Mouse (Mus musculus): Measurements from ENCODE around the gene Fam241a. TPM values are rescaled to one million over a fixed set of nuclear protein-coding genes. Genes with fewer than 3 reads are reported as not detected.

Fam241a gene
- polyA plus RNA-seq, 1 experiment from 2014 or later: 42.2 TPM

DNA sequence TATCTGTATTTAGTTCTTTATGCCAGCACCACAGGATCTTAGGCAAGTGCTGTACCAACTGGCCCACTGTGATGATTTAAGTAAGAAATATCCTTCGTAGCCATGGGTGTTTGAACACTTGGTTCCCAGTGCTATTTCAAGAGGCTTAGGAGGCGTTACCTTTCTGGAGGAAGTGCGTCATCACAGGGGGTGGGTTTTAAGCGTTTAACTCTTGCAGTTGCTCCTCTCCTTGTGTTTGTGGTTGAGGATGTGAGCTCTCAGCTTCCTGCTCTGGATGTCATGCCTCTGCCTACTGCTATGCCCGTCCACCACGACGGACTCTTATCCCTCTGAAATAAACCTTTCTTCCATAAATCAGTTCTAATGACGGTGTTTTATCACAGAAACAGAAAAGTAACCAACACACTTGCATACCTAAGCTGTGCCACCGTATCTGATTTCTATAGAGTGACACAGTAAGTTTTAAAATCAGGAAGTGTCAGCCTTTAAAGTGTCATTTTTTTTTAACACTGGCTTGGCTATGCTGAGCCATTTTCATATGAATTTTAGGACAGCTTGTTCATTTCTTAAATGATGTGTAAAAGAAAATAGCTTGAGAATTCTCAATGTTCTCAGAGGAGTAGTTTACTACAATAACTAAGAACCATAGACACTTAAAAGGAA is 22.0 kb upstream of the Fam241a start:
- Histone ChIP-seq H3K27ac (ENCODE audit: low read depth, low read length) (no peak overlapping the region), H3K36me3 (ENCODE audit: control insufficient read depth, insufficient read depth, low read length) (no peaks in the 10 kb centered on the region), H3K4me1 (replicated peaks; ENCODE audit: control insufficient read depth, insufficient read depth, low read length) (no peaks in the 10 kb centered on the region), H3K4me2 (no peak overlapping the region), H3K9me3 (ENCODE audit: control insufficient read depth, low read length) (no peaks in the 10 kb centered on the region), H3K27me3 (replicated peaks; ENCODE audit: control insufficient read depth, insufficient read depth, low read length) (no peaks in the 10 kb centered on the region), H3K9ac (ENCODE audit: low read depth, low read length) (no peak overlapping the region), H3K4me3 (ENCODE audit: low read depth, low read length) (no peak overlapping the region)
- ATAC-seq (replicated peaks; ENCODE audit: low FRiP score) (no peak), DNase-seq (ENCODE audit: low spot score) (no peak)
- WGBS: 63% methylated on average over 9 of the region's 9 CpGs

DNA sequence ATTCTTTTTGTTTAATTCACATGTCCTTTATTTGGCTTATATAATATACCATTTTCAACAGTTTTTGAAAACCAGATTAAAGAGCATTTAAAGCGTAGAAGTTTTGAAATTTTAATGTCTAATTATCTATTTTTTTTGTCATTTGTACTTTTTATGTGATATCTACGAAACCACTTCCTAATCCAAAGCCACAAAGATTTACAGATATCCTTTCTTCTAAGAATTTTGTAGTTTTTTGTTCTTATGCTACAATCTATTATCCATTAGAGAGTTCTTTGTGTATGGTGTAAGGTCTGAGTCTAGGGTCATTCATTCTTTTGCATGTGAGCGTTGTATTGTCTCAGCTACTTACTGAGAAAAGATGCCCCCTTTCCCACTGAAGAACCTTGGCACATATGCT is 21.4 kb upstream of the Fam241a start:
- H3K4me3 ChIP-seq (ENCODE audit: low read depth, low read length): no peak overlapping the region
- no peaks in the 10 kb centered on the region for H3K9me3 ChIP-seq (ENCODE audit: control insufficient read depth, low read length)
- H3K4me2 ChIP-seq: no peak overlapping the region
- no peaks in the 10 kb centered on the region for H3K27me3 ChIP-seq (replicated peaks; ENCODE audit: control insufficient read depth, insufficient read depth, low read length)
- no peaks in the 10 kb centered on the region for H3K4me1 ChIP-seq (replicated peaks; ENCODE audit: control insufficient read depth, insufficient read depth, low read length)
- no peak overlapping the region for H3K9ac ChIP-seq (ENCODE audit: low read depth, low read length)
- ATAC-seq (replicated peaks; ENCODE audit: low FRiP score) (no peak), DNase-seq (ENCODE audit: low spot score) (no peak)
- WGBS: 85% methylated on average over 3 of the region's 3 CpGs
- no peak overlapping the region for H3K27ac ChIP-seq (ENCODE audit: low read depth, low read length)
- no peaks in the 10 kb centered on the region for H3K36me3 ChIP-seq (ENCODE audit: control insufficient read depth, insufficient read depth, low read length)

DNA sequence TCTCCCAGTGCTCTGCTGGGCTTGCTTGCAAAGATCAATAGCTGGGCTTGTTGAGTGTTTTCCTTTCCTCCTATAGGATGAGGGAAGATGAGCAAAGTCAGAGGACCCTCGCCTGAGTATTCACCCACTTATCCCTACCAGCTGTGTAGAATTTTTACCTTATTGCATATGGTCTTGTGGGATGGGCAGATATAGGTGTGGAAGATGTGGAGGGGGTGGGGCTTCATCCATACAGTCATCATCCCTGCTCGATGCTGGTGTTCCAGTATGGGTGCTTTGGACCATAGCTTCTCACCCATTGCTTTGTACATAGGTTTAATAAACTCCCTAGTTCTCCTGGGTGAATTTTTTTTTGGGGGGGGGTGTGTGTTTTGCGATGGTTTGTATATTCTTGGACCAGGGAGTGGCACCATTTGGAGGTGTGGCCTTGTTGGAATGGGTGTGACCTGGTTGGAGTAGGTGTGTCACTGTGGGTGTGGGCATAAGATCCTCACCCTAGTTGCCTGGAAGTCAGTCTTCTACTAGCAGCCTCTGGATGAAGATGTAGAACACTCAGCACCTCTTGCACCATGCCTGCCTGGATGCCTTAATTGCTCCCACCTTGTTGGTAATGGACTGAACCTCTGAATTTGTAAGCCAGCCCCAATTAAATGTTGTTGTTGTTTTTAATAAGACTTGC is 19.7 kb upstream of the Fam241a start:
- no peak for DNase-seq (ENCODE audit: low spot score)
- H3K27me3 ChIP-seq (replicated peaks; ENCODE audit: control insufficient read depth, insufficient read depth, low read length): no peaks in the 10 kb centered on the region
- H3K4me1 ChIP-seq (replicated peaks; ENCODE audit: control insufficient read depth, insufficient read depth, low read length): no peaks in the 10 kb centered on the region
- H3K9ac ChIP-seq (ENCODE audit: low read depth, low read length): no peak overlapping the region
- 87% methylated on average over 3 of the region's 3 CpGs for WGBS
- ATAC-seq (replicated peaks; ENCODE audit: low FRiP score): peak; percentile 31; the same call in 1 of the 2 replicates
- H3K27ac ChIP-seq (ENCODE audit: low read depth, low read length): no peak overlapping the region
- no peak overlapping the region for H3K4me3 ChIP-seq (ENCODE audit: low read depth, low read length)
- no peak overlapping the region for H3K4me2 ChIP-seq
- H3K9me3 ChIP-seq (ENCODE audit: control insufficient read depth, low read length): no peaks in the 10 kb centered on the region
- H3K36me3 ChIP-seq (ENCODE audit: control insufficient read depth, insufficient read depth, low read length): no peaks in the 10 kb centered on the region

DNA sequence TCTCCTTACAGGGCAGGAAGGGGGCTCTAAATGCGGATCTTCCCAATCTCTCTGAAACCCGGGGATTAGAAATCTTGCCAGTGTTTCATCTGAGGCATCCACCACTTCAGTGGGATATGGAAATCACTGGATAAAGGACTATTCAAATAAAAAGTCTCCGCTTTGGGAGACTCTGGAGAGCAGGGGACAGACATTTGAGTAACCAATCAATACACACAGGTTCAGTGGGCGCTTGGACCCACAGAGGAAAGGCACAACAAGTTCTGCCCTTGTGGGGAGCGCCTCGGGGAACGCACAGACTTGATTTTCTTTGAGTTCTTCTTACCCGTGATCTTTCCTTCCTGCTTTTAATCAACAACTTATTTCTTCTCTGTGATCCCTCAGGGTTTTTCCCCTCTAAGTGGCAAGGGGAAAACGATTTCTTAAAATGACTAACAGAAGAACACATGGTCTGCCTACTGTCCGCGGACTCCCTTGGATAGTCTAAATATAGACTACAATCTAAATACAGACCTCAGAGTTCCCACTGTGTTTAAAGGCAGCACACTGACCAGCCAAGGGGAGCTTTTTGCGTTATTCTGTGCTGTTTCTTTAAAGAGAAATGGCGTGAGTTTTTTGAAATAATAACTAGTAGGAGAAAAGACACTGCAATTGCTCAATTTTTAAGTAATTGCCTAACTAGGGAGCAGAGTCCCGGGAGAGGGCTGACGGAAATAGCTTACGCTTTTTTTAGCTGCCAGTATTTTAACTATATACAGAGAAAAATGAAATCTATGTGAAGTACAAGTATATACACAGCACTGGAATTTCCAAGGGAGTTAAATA is 18.0 kb upstream of the Fam241a start:
- H3K36me3 ChIP-seq (ENCODE audit: control insufficient read depth, insufficient read depth, low read length): no peaks in the 10 kb centered on the region
- DNase-seq (ENCODE audit: low spot score) (no peak), ATAC-seq (replicated peaks; ENCODE audit: low FRiP score) (no peak)
- WGBS: 57% methylated on average over 16 of the region's 16 CpGs
- no peak overlapping the region for H3K9ac ChIP-seq (ENCODE audit: low read depth, low read length)
- peak overlapping the region; percentile 25 for H3K4me2 ChIP-seq
- no peak overlapping the region for H3K27ac ChIP-seq (ENCODE audit: low read depth, low read length)
- no peaks in the 10 kb centered on the region for H3K27me3 ChIP-seq (replicated peaks; ENCODE audit: control insufficient read depth, insufficient read depth, low read length)
- H3K4me3 ChIP-seq (ENCODE audit: low read depth, low read length): no peak overlapping the region
- H3K4me1 ChIP-seq (replicated peaks; ENCODE audit: control insufficient read depth, insufficient read depth, low read length): no peaks in the 10 kb centered on the region
- no peaks in the 10 kb centered on the region for H3K9me3 ChIP-seq (ENCODE audit: control insufficient read depth, low read length)

DNA sequence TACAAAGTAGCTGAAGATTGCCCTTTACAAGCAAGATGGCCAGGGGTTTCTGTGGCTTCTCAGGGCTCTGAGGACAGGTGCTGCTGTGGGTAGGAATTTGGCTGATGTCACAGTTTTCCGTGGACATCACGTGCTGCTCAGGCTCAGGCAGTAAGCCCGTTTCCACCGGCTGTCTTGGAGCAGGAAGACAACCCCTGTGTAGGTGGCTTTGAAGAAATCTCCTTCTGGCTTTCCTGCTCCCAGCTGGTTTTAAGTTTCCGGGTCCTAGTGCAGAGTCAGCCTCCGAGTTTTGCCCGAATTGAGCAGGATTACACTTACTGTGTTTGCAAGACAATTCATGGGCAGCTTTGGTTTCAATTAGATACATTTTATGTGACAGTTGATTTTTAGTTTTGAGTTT is 13.8 kb upstream of the Fam241a start:
- H3K4me3 ChIP-seq (ENCODE audit: low read depth, low read length): no peak overlapping the region
- no peaks in the 10 kb centered on the region for H3K4me1 ChIP-seq (replicated peaks; ENCODE audit: control insufficient read depth, insufficient read depth, low read length)
- 68% methylated on average over 7 of the region's 7 CpGs for WGBS
- H3K36me3 ChIP-seq (ENCODE audit: control insufficient read depth, insufficient read depth, low read length): no peaks in the 10 kb centered on the region
- H3K4me2 ChIP-seq: no peak overlapping the region
- DNase-seq (ENCODE audit: low spot score) (no peak), ATAC-seq (replicated peaks; ENCODE audit: low FRiP score) (no peak)
- H3K27me3 ChIP-seq (replicated peaks; ENCODE audit: control insufficient read depth, insufficient read depth, low read length): no peaks in the 10 kb centered on the region
- H3K9ac ChIP-seq (ENCODE audit: low read depth, low read length): no peak overlapping the region
- no peak overlapping the region for H3K27ac ChIP-seq (ENCODE audit: low read depth, low read length)
- H3K9me3 ChIP-seq (ENCODE audit: control insufficient read depth, low read length): no peaks in the 10 kb centered on the region

DNA sequence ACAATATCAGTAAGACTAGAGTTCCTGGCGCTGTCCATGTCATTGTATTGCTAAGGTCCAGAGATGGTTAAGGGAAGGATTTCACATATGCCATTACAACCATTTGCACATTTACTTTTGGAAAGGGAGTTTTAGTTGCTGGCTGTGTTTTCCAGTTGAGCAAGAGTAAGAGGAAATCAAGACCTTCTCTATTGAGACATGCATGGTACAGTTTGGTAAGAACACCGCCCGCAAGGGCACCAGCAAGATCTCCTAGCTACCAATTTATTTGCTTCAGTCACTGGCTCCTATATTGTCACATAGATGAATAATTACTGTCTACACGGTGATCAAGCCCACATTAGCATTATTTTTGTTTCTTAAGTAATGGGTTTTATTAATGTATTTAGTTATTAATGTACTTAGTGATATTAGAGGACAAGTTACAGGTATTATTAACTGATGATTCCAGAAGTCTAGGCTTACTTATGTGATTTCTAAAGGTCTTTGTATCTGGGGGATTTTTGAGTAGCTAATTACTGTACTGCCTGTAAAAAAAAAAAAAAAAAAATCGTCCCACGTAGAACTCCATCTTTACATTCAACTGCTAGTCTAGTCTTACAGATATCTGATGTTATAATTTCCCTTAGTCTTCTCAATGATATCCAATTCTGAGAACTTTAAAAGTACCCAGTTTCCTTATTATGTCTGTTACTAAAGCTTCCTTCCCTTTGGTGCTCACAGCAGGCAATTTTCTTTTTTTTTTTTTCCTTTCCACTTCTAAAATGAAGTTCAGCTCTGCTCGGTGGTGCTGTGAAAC is 944 bp downstream of the Fam241a start:
- peak overlapping the region; percentile 85 for H3K9ac ChIP-seq (ENCODE audit: low read depth, low read length)
- H3K4me1 ChIP-seq (replicated peaks; ENCODE audit: control insufficient read depth, insufficient read depth, low read length): peaks cover 26% of the 10 kb centered on the region
- DNase-seq (ENCODE audit: low spot score): no peak
- H3K36me3 ChIP-seq (ENCODE audit: control insufficient read depth, insufficient read depth, low read length): no peaks in the 10 kb centered on the region
- H3K27me3 ChIP-seq (replicated peaks; ENCODE audit: control insufficient read depth, insufficient read depth, low read length): no peaks in the 10 kb centered on the region
- no peaks in the 10 kb centered on the region for H3K9me3 ChIP-seq (ENCODE audit: control insufficient read depth, low read length)
- H3K27ac ChIP-seq (ENCODE audit: low read depth, low read length): peak overlapping the region; percentile 86
- no peak for ATAC-seq (replicated peaks; ENCODE audit: low FRiP score)
- H3K4me3 ChIP-seq (ENCODE audit: low read depth, low read length): peak overlapping the region; percentile 75
- peak overlapping the region; percentile 74 for H3K4me2 ChIP-seq
- WGBS: 33% methylated on average over 7 of the region's 7 CpGs

DNA sequence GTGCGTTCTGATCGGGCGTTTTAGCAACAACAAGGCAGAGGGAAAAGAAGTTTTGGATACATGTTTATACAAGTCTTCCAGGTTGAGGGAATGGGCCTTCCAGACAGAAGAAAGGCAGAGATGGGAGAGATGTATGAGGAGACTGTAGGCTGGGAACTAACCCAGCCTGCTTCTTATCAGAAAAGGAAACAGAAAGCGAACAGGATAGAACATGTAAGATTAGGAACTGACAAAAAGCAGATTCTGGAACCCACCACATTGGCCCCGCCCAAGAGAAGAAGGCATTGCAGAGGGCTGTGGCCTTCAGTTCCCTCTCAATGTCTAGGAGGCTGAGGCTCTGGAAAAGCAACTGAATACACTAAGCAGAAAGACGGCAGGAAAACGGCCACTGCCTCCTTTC is 2.2 kb downstream of the Fam241a start:
- Histone ChIP-seq H3K4me1 (replicated peaks; ENCODE audit: control insufficient read depth, insufficient read depth, low read length) (peaks cover 29% of the 10 kb centered on the region), H3K4me3 (ENCODE audit: low read depth, low read length) (peak overlapping the region; percentile 48), H3K27me3 (replicated peaks; ENCODE audit: control insufficient read depth, insufficient read depth, low read length) (no peaks in the 10 kb centered on the region), H3K4me2 (peak overlapping the region; percentile 66), H3K27ac (ENCODE audit: low read depth, low read length) (peak overlapping the region; percentile 64), H3K9me3 (ENCODE audit: control insufficient read depth, low read length) (no peaks in the 10 kb centered on the region), H3K36me3 (ENCODE audit: control insufficient read depth, insufficient read depth, low read length) (no peaks in the 10 kb centered on the region), H3K9ac (ENCODE audit: low read depth, low read length) (peak overlapping the region; percentile 54)
- DNase-seq (ENCODE audit: low spot score) (peak; percentile 43), ATAC-seq (replicated peaks; ENCODE audit: low FRiP score) (peak; percentile 56)
- WGBS: 32% methylated on average over 7 of the region's 7 CpGs

DNA sequence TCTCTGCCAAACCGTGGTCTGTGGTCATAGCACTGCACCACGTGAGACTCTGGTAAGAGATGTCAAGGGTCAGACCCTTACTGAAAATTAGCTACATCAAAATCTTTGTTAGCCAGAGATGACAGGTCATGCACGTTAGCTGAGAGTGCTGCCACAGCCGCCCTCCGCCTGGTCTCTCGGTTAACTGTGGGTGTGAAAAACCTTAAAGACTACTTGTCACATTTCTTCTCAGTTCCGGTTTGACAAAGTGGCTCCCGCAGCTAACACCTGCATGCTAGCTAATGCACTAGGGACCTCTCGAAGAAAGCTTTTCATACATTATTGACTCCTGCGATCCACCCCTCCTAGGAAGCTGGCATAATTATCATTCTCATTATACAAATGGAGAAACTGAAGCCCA is 4.2 kb downstream of the Fam241a start:
- H3K9ac ChIP-seq (ENCODE audit: low read depth, low read length): no peak overlapping the region
- no peak overlapping the region for H3K27ac ChIP-seq (ENCODE audit: low read depth, low read length)

More for the DNA sequence above, 4.2 kb downstream of the Fam241a start:
- Histone ChIP-seq H3K4me1 (replicated peaks; ENCODE audit: control insufficient read depth, insufficient read depth, low read length) (peaks cover 35% of the 10 kb centered on the region), H3K4me2 (peak overlapping the region; percentile 66), H3K27me3 (replicated peaks; ENCODE audit: control insufficient read depth, insufficient read depth, low read length) (no peaks in the 10 kb centered on the region), H3K9me3 (ENCODE audit: control insufficient read depth, low read length) (no peaks in the 10 kb centered on the region), H3K4me3 (ENCODE audit: low read depth, low read length) (no peak overlapping the region), H3K36me3 (ENCODE audit: control insufficient read depth, insufficient read depth, low read length) (no peaks in the 10 kb centered on the region)
- WGBS: 51% methylated on average over 10 of the region's 10 CpGs
- ATAC-seq (replicated peaks; ENCODE audit: low FRiP score): no peak
- DNase-seq (ENCODE audit: low spot score): no peak
